Mouse (Mus musculus) lung, adult 2 months (tissue): ENCODE data around the gene Anks1b.

Experiments used
- CTCF ChIP-seq: fragments of 200-500 bp; IDR thresholded peaks from 2 replicates; pipeline ENCODE4 v1.5.1; 2011; ENCODE audit warnings: mild to moderate bottlenecking, low read length, control low read depth; ENCODE audit not compliant: insufficient read depth
- POLR2A ChIP-seq: fragments of 200-500 bp; IDR thresholded peaks from 2 replicates; pipeline ENCODE4 v1.6.1; 2011; ENCODE audit warnings: low read depth, mild to moderate bottlenecking, control low read depth, low read length, borderline replicate concordance; ENCODE audit errors: extremely low read depth

- TF ChIP-seq CTCF (no peak), POLR2A (no peak)
These were observed 22.4 kb upstream of the Anks1b start for GRCm38 (mm10) chr10:89850951-89851350.
